Mouse (Mus musculus): ENCODE measurements around the gene Golga7b. TPM values are rescaled to one million over a fixed set of nuclear protein-coding genes. Genes with fewer than 3 reads are reported as not detected.

Gene Golga7b
- polyA plus RNA-seq (2012; rRNA removed), result 115 and 123 TPM in 2 replicates

DNA sequence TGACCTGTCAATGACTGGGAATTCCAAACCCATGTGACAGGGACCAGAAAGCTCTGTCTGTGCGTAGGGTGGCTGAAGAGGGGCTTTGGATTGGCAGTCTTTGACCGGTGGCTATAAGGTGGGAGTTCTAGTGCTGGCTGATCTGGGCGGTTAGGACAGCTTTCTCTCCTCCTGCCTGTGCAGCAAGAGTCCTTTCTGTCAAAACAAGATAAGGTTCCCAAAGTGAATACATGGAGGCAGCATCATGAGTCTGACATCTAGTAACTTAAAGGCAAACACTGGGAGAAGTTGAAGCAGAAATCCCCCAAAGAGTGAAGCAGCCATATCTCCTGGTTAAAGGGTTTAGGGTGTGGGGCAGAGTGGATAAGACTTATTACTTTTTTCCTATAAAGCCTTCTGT, at the start of gene Golga7b:
Gene Golga7b, plus strand, starts transcription at position 56 of the 400 bp plus-strand sequence.
- TF ChIP-seq CTCF (IDR thresholded peaks at IDR 0.05; ENCODE audit: extremely low read depth, insufficient read depth, low read length) (no peak), POLR2A (IDR thresholded peaks at IDR 0.05; ENCODE audit: extremely low read depth, insufficient read depth, low read length) (no peak)
- Histone ChIP-seq H3K27ac (ENCODE audit: insufficient read depth, low read length) (no peak within 1 kb of the TSS), H3K4me3 (ENCODE audit: insufficient read depth, low read length) (no peak within 1 kb of the TSS), H3K4me1 (ENCODE audit: control insufficient read depth, insufficient read depth, low read length) (peaks cover 7% of the 10 kb centered on the region)

DNA sequence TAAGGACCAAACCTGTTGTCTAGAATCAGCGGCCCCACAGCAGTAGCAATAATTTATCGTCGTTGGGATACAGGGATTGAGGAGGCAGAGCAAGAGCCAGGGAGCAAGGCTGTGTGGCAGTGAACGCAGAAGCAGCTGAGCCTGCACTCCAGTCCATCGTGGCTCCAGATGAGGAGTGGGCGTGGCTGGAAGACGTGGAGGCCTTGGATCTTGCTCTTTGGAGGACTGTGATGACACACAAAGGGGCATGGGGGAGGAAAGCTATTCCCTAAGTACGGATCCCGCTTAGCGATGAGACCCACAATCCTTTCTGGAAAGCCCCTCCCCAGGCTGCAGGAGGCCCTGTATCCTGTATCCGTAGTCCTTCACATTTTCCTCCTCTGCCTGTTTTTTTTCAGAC, 49.3 kb upstream of the Golga7b start:
- H3K27ac ChIP-seq (ENCODE audit: insufficient read depth, low read length), result no peak overlapping the region
- H3K4me1 ChIP-seq (ENCODE audit: control insufficient read depth, insufficient read depth, low read length), result no peaks in the 10 kb centered on the region
- H3K4me3 ChIP-seq (ENCODE audit: insufficient read depth, low read length), result no peak overlapping the region
- no peak for TF ChIP-seq POLR2A (IDR thresholded peaks at IDR 0.05; ENCODE audit: extremely low read depth, insufficient read depth, low read length)
- no peak for TF ChIP-seq CTCF (IDR thresholded peaks at IDR 0.05; ENCODE audit: extremely low read depth, insufficient read depth, low read length)

- Histone ChIP-seq H3K4me1 (ENCODE audit: control insufficient read depth, insufficient read depth, low read length) (no peaks in the 10 kb centered on the region), H3K4me3 (ENCODE audit: insufficient read depth, low read length) (no peak within 1 kb of the TSS), H3K27ac (ENCODE audit: insufficient read depth, low read length) (no peak within 1 kb of the TSS)
- TF ChIP-seq POLR2A (IDR thresholded peaks at IDR 0.05; ENCODE audit: extremely low read depth, insufficient read depth, low read length), result no peak
- TF ChIP-seq CTCF (IDR thresholded peaks at IDR 0.05; ENCODE audit: extremely low read depth, insufficient read depth, low read length), result no peak
Measured at GRCm38 (mm10) chr19:42201696-42202381, 45.5 kb upstream of the Golga7b start, which contains the start of gene Sfrp5. Gene Sfrp5 (minus strand): TSS chr19:42202252.

GRCm38 (mm10) chr19:42202467-42202866, 44.9 kb upstream of the Golga7b start:
- Histone ChIP-seq H3K4me1 (ENCODE audit: control insufficient read depth, insufficient read depth, low read length) (no peaks in the 10 kb centered on the region), H3K27ac (ENCODE audit: insufficient read depth, low read length) (no peak overlapping the region), H3K4me3 (ENCODE audit: insufficient read depth, low read length) (no peak overlapping the region)
- TF ChIP-seq POLR2A (IDR thresholded peaks at IDR 0.05; ENCODE audit: extremely low read depth, insufficient read depth, low read length), result no peak

GRCm38 (mm10) chr19:42204306-42204705, 43.1 kb upstream of the Golga7b start:
- Histone ChIP-seq H3K4me3 (ENCODE audit: insufficient read depth, low read length) (no peak overlapping the region), H3K27ac (ENCODE audit: insufficient read depth, low read length) (no peak overlapping the region), H3K4me1 (ENCODE audit: control insufficient read depth, insufficient read depth, low read length) (no peaks in the 10 kb centered on the region)
- TF ChIP-seq POLR2A (IDR thresholded peaks at IDR 0.05; ENCODE audit: extremely low read depth, insufficient read depth, low read length) (no peak), CTCF (IDR thresholded peaks at IDR 0.05; ENCODE audit: extremely low read depth, insufficient read depth, low read length) (no peak)

DNA sequence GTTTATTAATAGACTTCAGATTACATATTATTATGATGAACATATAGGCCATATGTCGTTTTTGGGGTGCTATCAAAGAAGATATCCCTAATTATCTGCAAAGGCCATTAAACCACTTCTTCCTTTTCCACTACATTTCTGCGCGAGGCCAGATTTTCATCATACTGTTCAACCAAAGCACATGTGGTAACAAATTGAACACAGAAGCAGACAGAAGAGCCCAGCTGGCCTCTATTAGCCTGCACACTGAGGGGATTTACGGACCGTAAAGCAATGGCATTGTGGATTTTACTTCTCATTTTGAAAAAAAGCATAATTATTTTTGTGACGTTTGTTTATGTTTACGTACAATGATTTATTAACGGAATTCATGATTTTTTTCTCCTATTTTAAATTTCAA, 42.2 kb upstream of the Golga7b start:
- TF ChIP-seq CTCF (IDR thresholded peaks at IDR 0.05; ENCODE audit: extremely low read depth, insufficient read depth, low read length) (no peak), POLR2A (IDR thresholded peaks at IDR 0.05; ENCODE audit: extremely low read depth, insufficient read depth, low read length) (no peak)
- H3K4me1 ChIP-seq (ENCODE audit: control insufficient read depth, insufficient read depth, low read length), result no peaks in the 10 kb centered on the region
- no peak overlapping the region for H3K4me3 ChIP-seq (ENCODE audit: insufficient read depth, low read length)
- no peak overlapping the region for H3K27ac ChIP-seq (ENCODE audit: insufficient read depth, low read length)

GRCm38 (mm10) chr19:42209485-42209884, 37.9 kb upstream of the Golga7b start:
- H3K4me3 ChIP-seq (ENCODE audit: insufficient read depth, low read length), result no peak overlapping the region
- no peaks in the 10 kb centered on the region for H3K4me1 ChIP-seq (ENCODE audit: control insufficient read depth, insufficient read depth, low read length)
- no peak overlapping the region for H3K27ac ChIP-seq (ENCODE audit: insufficient read depth, low read length)
- TF ChIP-seq CTCF (IDR thresholded peaks at IDR 0.05; ENCODE audit: extremely low read depth, insufficient read depth, low read length) (no peak), POLR2A (IDR thresholded peaks at IDR 0.05; ENCODE audit: extremely low read depth, insufficient read depth, low read length) (no peak)

GRCm38 (mm10) chr19:42209976-42210375, 37.4 kb upstream of the Golga7b start:
- TF ChIP-seq POLR2A (IDR thresholded peaks at IDR 0.05; ENCODE audit: extremely low read depth, insufficient read depth, low read length) (no peak), CTCF (IDR thresholded peaks at IDR 0.05; ENCODE audit: extremely low read depth, insufficient read depth, low read length) (no peak)
- H3K27ac ChIP-seq (ENCODE audit: insufficient read depth, low read length), result no peak overlapping the region
- H3K4me3 ChIP-seq (ENCODE audit: insufficient read depth, low read length), result no peak overlapping the region
- H3K4me1 ChIP-seq (ENCODE audit: control insufficient read depth, insufficient read depth, low read length), result no peaks in the 10 kb centered on the region

DNA sequence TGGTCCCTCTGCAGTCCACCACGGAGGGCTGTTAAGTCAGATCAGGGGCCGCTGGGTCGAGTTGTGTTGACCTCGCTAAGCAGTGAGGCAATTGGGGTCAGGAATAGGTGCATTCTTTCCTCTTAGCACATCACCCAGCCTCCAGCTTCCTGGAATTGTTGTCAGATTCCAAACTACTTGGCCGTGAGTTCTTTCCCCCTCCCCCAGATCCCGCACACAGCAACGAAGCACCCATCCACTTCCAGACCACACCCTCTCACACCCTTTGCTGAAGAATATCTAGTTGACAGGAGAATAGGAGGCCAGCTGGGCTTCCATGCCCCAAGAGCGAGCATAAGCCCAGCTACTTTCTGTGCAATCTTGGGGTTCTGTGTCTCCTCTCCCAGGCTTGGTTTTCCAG, 35.4 kb upstream of the Golga7b start:
- no peak overlapping the region for H3K4me3 ChIP-seq (ENCODE audit: insufficient read depth, low read length)
- H3K27ac ChIP-seq (ENCODE audit: insufficient read depth, low read length), result no peak overlapping the region
- H3K4me1 ChIP-seq (ENCODE audit: control insufficient read depth, insufficient read depth, low read length), result no peaks in the 10 kb centered on the region
- no peak for TF ChIP-seq CTCF (IDR thresholded peaks at IDR 0.05; ENCODE audit: extremely low read depth, insufficient read depth, low read length)
- no peak for TF ChIP-seq POLR2A (IDR thresholded peaks at IDR 0.05; ENCODE audit: extremely low read depth, insufficient read depth, low read length)

- Histone ChIP-seq H3K4me3 (ENCODE audit: insufficient read depth, low read length) (no peak overlapping the region), H3K27ac (ENCODE audit: insufficient read depth, low read length) (no peak overlapping the region), H3K4me1 (ENCODE audit: control insufficient read depth, insufficient read depth, low read length) (no peaks in the 10 kb centered on the region)
- no peak for TF ChIP-seq CTCF (IDR thresholded peaks at IDR 0.05; ENCODE audit: extremely low read depth, insufficient read depth, low read length)
Measured at GRCm38 (mm10) chr19:42214601-42215000, 32.8 kb upstream of the Golga7b start.

Measured in cortical plate, adult 2 months (tissue).